22 mouse cellular contexts compared by ENCODE assay signal in the genomic region with DNA sequence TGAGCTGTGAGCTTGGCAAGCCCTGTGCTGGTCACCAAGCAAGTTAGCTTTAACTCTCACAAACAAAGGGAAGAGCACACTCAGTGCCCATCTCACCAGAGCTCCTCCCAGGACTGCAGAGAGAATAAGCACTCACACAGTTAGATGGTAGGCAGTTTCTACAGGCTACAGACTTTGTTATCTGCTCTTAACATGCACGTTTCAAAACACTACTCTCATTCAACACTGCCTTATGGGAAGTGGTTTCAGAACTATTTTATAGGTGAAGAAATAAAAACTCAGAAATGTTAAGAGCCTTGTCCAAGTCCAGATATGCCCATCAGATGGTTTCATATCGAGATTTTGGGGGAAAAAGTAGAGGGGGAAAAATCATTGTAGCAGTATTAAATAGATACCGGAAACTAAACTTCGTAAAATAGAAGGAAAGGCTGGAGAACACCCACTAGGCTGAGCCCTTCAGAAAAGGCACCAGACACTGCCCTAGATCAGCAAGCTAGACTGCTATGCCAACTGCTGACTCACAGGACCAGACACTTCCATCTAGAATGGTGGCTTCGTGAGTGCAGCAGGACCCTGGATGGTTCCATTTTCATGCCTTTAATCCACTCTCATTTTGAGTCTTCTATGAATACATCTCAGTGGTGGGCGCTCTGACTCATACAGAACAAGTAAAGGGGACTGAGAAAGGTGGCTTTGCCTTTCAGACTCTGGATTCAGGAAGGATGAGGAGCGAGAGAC. TPM values are rescaled to one million over a fixed set of nuclear protein-coding genes. Genes with fewer than 3 reads are reported as not detected.
DNase-seq lines count a peak whose midpoint lies in the region; ATAC-seq and TF ChIP-seq lines count a peak whose summit lies in the region.
"Had no signal": no experiment of that assay in that cellular context is flagged by ENCODE, and none has a peak within 500 bp of the region (broad histone marks: within the 10 kb centered on the region; RNA-seq: fewer than 3 reads in every experiment).

No protein-coding gene starts in this region.

- peak; percentile 17 to 20 for DNase-seq in right cerebral cortex, adult 2 months (ENCODE audit: low spot score in 2 of 2)
- no peak for DNase-seq in right cerebral cortex, postnatal 14 days
- no peak for DNase-seq in retina, embryonic 14.5 days (ENCODE audit: low spot score)
- DNase-seq in Muller cell, postnatal 12 days (ENCODE audit: inconsistent ontology term) = no peak
- DNase-seq: adrenal gland, postnatal 36 days; cerebellum, postnatal 36 days; gastrocnemius, postnatal 36 days; kidney, postnatal 10 days; layer of hippocampus, adult 9-11 months; lung, adult 2 months; thymus, postnatal 14 days had no signal

- no peak; the same call in 1 of the 2 replicates for TF ChIP-seq POLR2A in bone marrow, adult 2 months (IDR thresholded peaks at IDR 0.05; ENCODE audit: borderline replicate concordance, control insufficient read depth, low read depth, low read length)

- H3K4me2 ChIP-seq in liver, embryonic 16.5 days (ENCODE audit: low read depth, low read length) = peak overlapping the region; percentile 57
- no peak overlapping the region for H3K4me2 ChIP-seq in kidney, embryonic 16.5 days (replicated peaks; ENCODE audit: low read depth, low read length)
- H3K4me2 ChIP-seq: heart, embryonic 12.5 days; intestine, embryonic 15.5 days; neural tube, embryonic 13.5 days had no signal

- no peaks in the 10 kb centered on the region for H3K27me3 ChIP-seq in liver, embryonic 16.5 days (ENCODE audit: control insufficient read depth, insufficient read depth, low read depth, low read length)
- no peaks in the 10 kb centered on the region for H3K27me3 ChIP-seq in kidney, embryonic 16.5 days (ENCODE audit: insufficient read depth, low read length)
- H3K27me3 ChIP-seq: heart, embryonic 12.5 days; intestine, embryonic 15.5 days; neural tube, embryonic 13.5 days had no signal

- H3K36me3 ChIP-seq in liver, embryonic 16.5 days (ENCODE audit: control insufficient read depth, insufficient read depth) = no peaks in the 10 kb centered on the region
- H3K36me3 ChIP-seq in kidney, embryonic 16.5 days (ENCODE audit: insufficient read depth, low read length) = no peaks in the 10 kb centered on the region
- H3K36me3 ChIP-seq: forebrain, embryonic 10.5 days; G1E; heart, embryonic 12.5 days; hindbrain, embryonic 10.5 days; intestine, embryonic 15.5 days; neural tube, embryonic 13.5 days had no signal

- WGBS in bone marrow, adult 2 months = 42% methylated on average over 7 of the region's 7 CpGs
- 40% methylated on average over 7 of the region's 7 CpGs for WGBS in liver, embryonic 16.5 days (ENCODE audit: insufficient replicate concordance)
- WGBS in kidney, embryonic 16.5 days = 82% methylated on average over 7 of the region's 7 CpGs

- peak overlapping the region; percentile 39 for H3K4me3 ChIP-seq in bone marrow, adult 2 months (replicated peaks; ENCODE audit: control insufficient read depth, low read depth, low read length)
- H3K4me3 ChIP-seq in liver, embryonic 16.5 days (ENCODE audit: low read depth, low read length) = peak overlapping the region; percentile 62
- H3K4me3 ChIP-seq in kidney, embryonic 16.5 days (ENCODE audit: low read length) = no peak overlapping the region
- H3K4me3 ChIP-seq: forebrain, embryonic 10.5 days; heart, embryonic 12.5 days; hindbrain, embryonic 10.5 days; intestine, embryonic 15.5 days; megakaryocyte, embryonic 14.5 days; neural tube, embryonic 13.5 days had no signal

- TF ChIP-seq CTCF in bone marrow, adult 2 months (IDR thresholded peaks at IDR 0.05; ENCODE audit: control insufficient read depth, insufficient read depth, low read length) = no peak

- peaks cover 1% of the 10 kb centered on the region; the same call in 1 of the 2 replicates for H3K4me1 ChIP-seq in bone marrow, adult 2 months (ENCODE audit: control insufficient read depth, insufficient read depth, low read length)
- peaks cover 25% of the 10 kb centered on the region for H3K4me1 ChIP-seq in liver, embryonic 16.5 days (ENCODE audit: control insufficient read depth, low read depth, low read length)
- H3K4me1 ChIP-seq in kidney, embryonic 16.5 days (ENCODE audit: insufficient read depth, low read length) = no peaks in the 10 kb centered on the region
- H3K4me1 ChIP-seq: forebrain, embryonic 10.5 days; heart, embryonic 12.5 days; hindbrain, embryonic 10.5 days; neural tube, embryonic 13.5 days had no signal

- H3K9ac ChIP-seq in liver, embryonic 16.5 days (ENCODE audit: low read depth, low read length) = peak overlapping the region; percentile 69
- H3K9ac ChIP-seq in kidney, embryonic 16.5 days (replicated peaks; ENCODE audit: low read length) = no peak overlapping the region
- H3K9ac ChIP-seq: heart, embryonic 12.5 days; intestine, embryonic 15.5 days; neural tube, embryonic 13.5 days had no signal

- H3K27ac ChIP-seq in bone marrow, adult 2 months (ENCODE audit: control insufficient read depth, insufficient read depth, low read depth, low read length, poor library complexity) = peak overlapping the region; percentile 65
- H3K27ac ChIP-seq in liver, embryonic 16.5 days (ENCODE audit: low read length) = peak overlapping the region; percentile 87
- H3K27ac ChIP-seq in kidney, embryonic 16.5 days (ENCODE audit: low read length) = no peak overlapping the region
- H3K27ac ChIP-seq: forebrain, embryonic 10.5 days; hindbrain, embryonic 10.5 days; intestine, embryonic 15.5 days; neural tube, embryonic 13.5 days had no signal

- H3K9me3 ChIP-seq in liver, embryonic 16.5 days (replicated peaks; ENCODE audit: control insufficient read depth, low read length) = no peaks in the 10 kb centered on the region
- H3K9me3 ChIP-seq in kidney, embryonic 16.5 days (ENCODE audit: low read length) = no peaks in the 10 kb centered on the region
- H3K9me3 ChIP-seq: forebrain, embryonic 10.5 days; G1E; heart, embryonic 12.5 days; hindbrain, embryonic 10.5 days; intestine, embryonic 15.5 days; megakaryocyte, embryonic 14.5 days; neural tube, embryonic 13.5 days had no signal

- peak; percentile 81 for ATAC-seq in erythroid progenitor cell, adult 5-6 weeks (replicated peaks; ENCODE audit: low FRiP score, poor library complexity, severe bottlenecking)
- peak; percentile 91 for ATAC-seq in liver, embryonic 16.5 days (ENCODE audit: low read depth)
- ATAC-seq in kidney, embryonic 16.5 days (ENCODE audit: low FRiP score, low TSS enrichment) = no peak
- ATAC-seq: intestine, embryonic 15.5 days had no signal

RNA-seq across cellular contexts. Expression of gene Serbp1, which starts 51.3 kb away (rescaled TPM):
- polyA plus RNA-seq in bone marrow, adult 2 months (2011; ENCODE audit: insufficient read depth, insufficient read length, low replicate concordance, missing spikeins) = 394 and 479 TPM in 2 replicates
- total RNA-seq in erythroid progenitor cell, adult 5-6 weeks (2015; ENCODE audit: low replicate concordance) = 456 and 459 TPM in 2 replicates
- total RNA-seq in erythroid progenitor cell, adult 5-6 weeks (2017; ENCODE audit: low replicate concordance) = 627 and 659 TPM in 2 replicates
- polyA plus RNA-seq in liver, embryonic 16.5 days (2015; fragmentation: Nextera tagmentation; extraction: Ambion mirVana) = 183 and 192 TPM in 2 replicates
- polyA plus RNA-seq in kidney, embryonic 16.5 days (2015; fragmentation: Nextera tagmentation; extraction: Ambion mirVana) = 374 and 384 TPM in 2 replicates

Comparison
In these comparisons a context has a peak if more than half of its experiments do, and no peak if none do; other contexts are left out.
1. DNase-seq: peak in right cerebral cortex, adult 2 months (2 of 2); none in right cerebral cortex, postnatal 14 days (single experiment), retina, embryonic 14.5 days (single experiment) and Muller cell, postnatal 12 days (single experiment).